Mouse (Mus musculus) erythroid progenitor cell, adult 5-6 weeks (primary cell): Measurements from ENCODE around the gene Olfr700. TPM values are rescaled to one million over a fixed set of nuclear protein-coding genes. Genes with fewer than 3 reads are reported as not detected.
"Not testable (repeated sequence)": the region's sequence is repeated elsewhere in the genome, so short reads cannot be mapped to it uniquely, and the experiment has no call there.

Experiments used
- ATAC-seq: replicated peaks from 2 replicates; pipeline ENCODE4 v1.8.0; 2016; ENCODE audit warnings: moderate number of reproducible peaks, mild to moderate bottlenecking, moderate TSS enrichment, inconsistent platforms; ENCODE audit not compliant: poor library complexity, low FRiP score, severe bottlenecking
- total RNA-seq, 2 experiments: library from RNA; stranded (forward) in 1 of 2; stranded (reverse) in 1 of 2; fragments of 150-400 nt in 1 of 2; fragments of 186-747, 209-891 nt in 1 of 2; gene quantifications; 2 replicates each; pipeline versions ENCODE4 v1.2.3 to v1.2.4; 2015 to 2017; ENCODE audit warnings: low replicate concordance in 2 of 2

The Olfr700 gene
- not detected in 2 replicates for total RNA-seq (2015; ENCODE audit: low replicate concordance)
- not detected in 2 replicates for total RNA-seq (2017; ENCODE audit: low replicate concordance)

- ATAC-seq = no peak
Measured at GRCm38 (mm10) chr7:106808734-106809133, at the start of gene Olfr700. TSS of gene Olfr700 (minus strand) at chr7:106808834.

GRCm38 (mm10) chr7:106843060-106843459, 34.4 kb upstream of the Olfr700 start, which contains the start of gene Olfr703:
TSS of gene Olfr703 (plus strand) at chr7:106843360.
- ATAC-seq = no peak

- ATAC-seq = no peak
Measured at GRCm38 (mm10) chr7:106833793-106834192, 25.2 kb upstream of the Olfr700 start, which contains the start of gene Olfr702. TSS of gene Olfr702 (minus strand) at chr7:106833893.

GRCm38 (mm10) chr7:106818414-106818813, 9.8 kb upstream of the Olfr700 start:
- no peak for ATAC-seq

- ATAC-seq = no peak
Measured at GRCm38 (mm10) chr7:106815775-106816174, 7.1 kb upstream of the Olfr700 start.

GRCm38 (mm10) chr7:106813829-106814228, 5.2 kb upstream of the Olfr700 start, which contains the start of gene Olfr701:
TSS of gene Olfr701 (plus strand) at chr7:106814129.
- ATAC-seq = no peak

- ATAC-seq = no peak
Measured at GRCm38 (mm10) chr7:106793098-106793497, 15.5 kb downstream of the Olfr700 start, which contains the start of gene Olfr699. TSS of gene Olfr699 (minus strand) at chr7:106793198.

- ATAC-seq = no peak
Measured at GRCm38 (mm10) chr7:106788330-106788729, 20.3 kb downstream of the Olfr700 start.

- ATAC-seq = not testable (repeated sequence)
Measured at GRCm38 (mm10) chr7:106761008-106761407, 47.6 kb downstream of the Olfr700 start.

GRCm38 (mm10) chr7:106758800-106759199, 49.8 kb downstream of the Olfr700 start:
- no peak for ATAC-seq

Other genes with a start within 250 kb of the Olfr700 start
- gene Olfr693, start 128.2 kb downstream of the Olfr700 start, total RNA-seq (2015; ENCODE audit: low replicate concordance) = not detected in 2 replicates
- gene Olfr693, start 128.2 kb downstream of the Olfr700 start, total RNA-seq (2017; ENCODE audit: low replicate concordance) = not detected in 2 replicates
- not detected in 2 replicates for gene Olfr694, start 117.0 kb downstream of the Olfr700 start, total RNA-seq (2015; ENCODE audit: low replicate concordance)
- gene Olfr694, start 117.0 kb downstream of the Olfr700 start, total RNA-seq (2017; ENCODE audit: low replicate concordance) = not detected in 2 replicates
- gene Olfr695, start 92.4 kb downstream of the Olfr700 start, total RNA-seq (2015; ENCODE audit: low replicate concordance) = not detected in 2 replicates
- gene Olfr695, start 92.4 kb downstream of the Olfr700 start, total RNA-seq (2017; ENCODE audit: low replicate concordance) = not detected in 2 replicates
- gene Olfr697, start 66.4 kb downstream of the Olfr700 start, total RNA-seq (2015; ENCODE audit: low replicate concordance) = not detected in 2 replicates
- not detected in 2 replicates for gene Olfr697, start 66.4 kb downstream of the Olfr700 start, total RNA-seq (2017; ENCODE audit: low replicate concordance)
- not detected in 2 replicates for gene Olfr698, start 53.4 kb downstream of the Olfr700 start, total RNA-seq (2015; ENCODE audit: low replicate concordance)
- not detected in 2 replicates for gene Olfr698, start 53.4 kb downstream of the Olfr700 start, total RNA-seq (2017; ENCODE audit: low replicate concordance)
- gene Olfr699, start 15.6 kb downstream of the Olfr700 start, total RNA-seq (2015; ENCODE audit: low replicate concordance) = 0.84 TPM in 1 of 2 replicates, not detected in the other
- not detected in 2 replicates for gene Olfr699, start 15.6 kb downstream of the Olfr700 start, total RNA-seq (2017; ENCODE audit: low replicate concordance)
- not detected in 2 replicates for gene Olfr701, start 5.3 kb upstream of the Olfr700 start, total RNA-seq (2015; ENCODE audit: low replicate concordance)
- gene Olfr701, start 5.3 kb upstream of the Olfr700 start, total RNA-seq (2017; ENCODE audit: low replicate concordance) = not detected in 2 replicates
- gene Olfr702, start 25.1 kb upstream of the Olfr700 start, total RNA-seq (2015; ENCODE audit: low replicate concordance) = not detected in 2 replicates
- not detected in 2 replicates for gene Olfr702, start 25.1 kb upstream of the Olfr700 start, total RNA-seq (2017; ENCODE audit: low replicate concordance)
- not detected in 2 replicates for gene Olfr703, start 34.5 kb upstream of the Olfr700 start, total RNA-seq (2015; ENCODE audit: low replicate concordance)
- gene Olfr703, start 34.5 kb upstream of the Olfr700 start, total RNA-seq (2017; ENCODE audit: low replicate concordance) = not detected in 2 replicates
- gene Olfr704, start 54.4 kb upstream of the Olfr700 start, total RNA-seq (2015; ENCODE audit: low replicate concordance) = not detected in 2 replicates
- gene Olfr704, start 54.4 kb upstream of the Olfr700 start, total RNA-seq (2017; ENCODE audit: low replicate concordance) = not detected in 2 replicates
- not detected in 2 replicates for gene Olfr705, start 68.1 kb upstream of the Olfr700 start, total RNA-seq (2015; ENCODE audit: low replicate concordance)
- gene Olfr705, start 68.1 kb upstream of the Olfr700 start, total RNA-seq (2017; ENCODE audit: low replicate concordance) = not detected in 2 replicates
- not detected in 2 replicates for gene Olfr706, start 79.3 kb upstream of the Olfr700 start, total RNA-seq (2015; ENCODE audit: low replicate concordance)
- not detected in 2 replicates for gene Olfr706, start 79.3 kb upstream of the Olfr700 start, total RNA-seq (2017; ENCODE audit: low replicate concordance)
- gene Olfr707, start 92.4 kb upstream of the Olfr700 start, total RNA-seq (2015; ENCODE audit: low replicate concordance) = not detected in 2 replicates
- gene Olfr707, start 92.4 kb upstream of the Olfr700 start, total RNA-seq (2017; ENCODE audit: low replicate concordance) = not detected in 2 replicates
- gene Olfr1532-ps1, start 99.2 kb upstream of the Olfr700 start, total RNA-seq (2015; ENCODE audit: low replicate concordance) = not detected in 2 replicates
- gene Olfr1532-ps1, start 99.2 kb upstream of the Olfr700 start, total RNA-seq (2017; ENCODE audit: low replicate concordance) = not detected in 2 replicates
- not detected in 2 replicates for gene Olfr709-ps1, start 123.4 kb upstream of the Olfr700 start, total RNA-seq (2015; ENCODE audit: low replicate concordance)
- not detected in 2 replicates for gene Olfr709-ps1, start 123.4 kb upstream of the Olfr700 start, total RNA-seq (2017; ENCODE audit: low replicate concordance)
- gene Olfr710, start 139.5 kb upstream of the Olfr700 start, total RNA-seq (2015; ENCODE audit: low replicate concordance) = not detected in 2 replicates
- not detected in 2 replicates for gene Olfr710, start 139.5 kb upstream of the Olfr700 start, total RNA-seq (2017; ENCODE audit: low replicate concordance)
- not detected in 2 replicates for gene Olfr6, start 155.1 kb upstream of the Olfr700 start, total RNA-seq (2015; ENCODE audit: low replicate concordance)
- not detected in 2 replicates for gene Olfr6, start 155.1 kb upstream of the Olfr700 start, total RNA-seq (2017; ENCODE audit: low replicate concordance)
- not detected in 2 replicates for gene Olfr711, start 166.6 kb upstream of the Olfr700 start, total RNA-seq (2015; ENCODE audit: low replicate concordance)
- gene Olfr711, start 166.6 kb upstream of the Olfr700 start, total RNA-seq (2017; ENCODE audit: low replicate concordance) = 0.38 TPM in 1 of 2 replicates, not detected in the other
- gene Olfr2, start 197.2 kb upstream of the Olfr700 start, total RNA-seq (2015; ENCODE audit: low replicate concordance) = not detected in 2 replicates
- not detected in 2 replicates for gene Olfr2, start 197.2 kb upstream of the Olfr700 start, total RNA-seq (2017; ENCODE audit: low replicate concordance)
- not detected in 2 replicates for gene Olfr713, start 222.3 kb upstream of the Olfr700 start, total RNA-seq (2015; ENCODE audit: low replicate concordance)
- gene Olfr713, start 222.3 kb upstream of the Olfr700 start, total RNA-seq (2017; ENCODE audit: low replicate concordance) = not detected in 2 replicates